Mouse (Mus musculus) retina, embryonic 14.5 days (tissue): ENCODE results near the gene Mcu.

Experiments
- DNase-seq: peaks from one replicate; pipeline ENCODE4 v3.0.0-alpha.2; 2015; ENCODE audit warnings: low spot score

The Mcu gene

GRCm38 (mm10) chr10:59537579-59537978, 78.9 kb downstream of the Mcu start:
- DNase-seq = no peak

- DNase-seq = no peak
Observed at GRCm38 (mm10) chr10:59532256-59532655, 84.2 kb downstream of the Mcu start.

- DNase-seq = no peak
Observed at GRCm38 (mm10) chr10:59527819-59528218, 88.7 kb downstream of the Mcu start.

GRCm38 (mm10) chr10:59527311-59527710, 89.2 kb downstream of the Mcu start:
- DNase-seq = no peak

- no peak for DNase-seq
Observed at GRCm38 (mm10) chr10:59524675-59525074, 91.8 kb downstream of the Mcu start.

GRCm38 (mm10) chr10:59523826-59524331, 92.6 kb downstream of the Mcu start:
- DNase-seq = no peak

- no peak for DNase-seq
Observed at GRCm38 (mm10) chr10:59520701-59521100, 95.8 kb downstream of the Mcu start.

- DNase-seq = no peak
Observed at GRCm38 (mm10) chr10:59519411-59519810, 97.1 kb downstream of the Mcu start.

- DNase-seq = no peak
Observed at GRCm38 (mm10) chr10:59517201-59517600, 99.3 kb downstream of the Mcu start.

- no peak for DNase-seq
Observed at GRCm38 (mm10) chr10:59514739-59515464, 101.6 kb downstream of the Mcu start.

- DNase-seq = no peak
Observed at GRCm38 (mm10) chr10:59512173-59512572, 104.3 kb downstream of the Mcu start.

GRCm38 (mm10) chr10:59511427-59511963, 105.0 kb downstream of the Mcu start:
- DNase-seq = no peak

- DNase-seq = no peak
Observed at GRCm38 (mm10) chr10:59510713-59511426, 105.6 kb downstream of the Mcu start.

- DNase-seq = no peak
Observed at GRCm38 (mm10) chr10:59509197-59509596, 107.3 kb downstream of the Mcu start.

GRCm38 (mm10) chr10:59506711-59507110, 109.8 kb downstream of the Mcu start:
- DNase-seq = no peak

GRCm38 (mm10) chr10:59504291-59504690, 112.2 kb downstream of the Mcu start:
- DNase-seq = no peak

- DNase-seq = peak; percentile 13
Observed at GRCm38 (mm10) chr10:59503433-59504210, 112.9 kb downstream of the Mcu start.

GRCm38 (mm10) chr10:59502381-59502780, 114.1 kb downstream of the Mcu start:
- no peak for DNase-seq

- DNase-seq = no peak
Observed at GRCm38 (mm10) chr10:59501761-59502160, 114.7 kb downstream of the Mcu start.

GRCm38 (mm10) chr10:59500225-59500624, 116.3 kb downstream of the Mcu start:
- DNase-seq = no peak

GRCm38 (mm10) chr10:59497019-59497418, 119.5 kb downstream of the Mcu start:
- no peak for DNase-seq

GRCm38 (mm10) chr10:59494917-59495316, 121.6 kb downstream of the Mcu start:
- no peak for DNase-seq
